Mouse (Mus musculus): ENCODE data around the gene Ntpcr.
A peak's percentile ranks its signal among the peaks of the same experiment; 100 is the strongest.

Ntpcr gene

GRCm38 (mm10) chr8:125725037-125725820 is 4.5 kb upstream of the Ntpcr start:
- DNase-seq (ENCODE audit: low read depth, low spot score), result no peak

GRCm38 (mm10) chr8:125726143-125726542 is 3.6 kb upstream of the Ntpcr start:
- no peak for DNase-seq (ENCODE audit: low read depth, low spot score)

GRCm38 (mm10) chr8:125726986-125727385 is 2.8 kb upstream of the Ntpcr start:
- DNase-seq (ENCODE audit: low read depth, low spot score), result no peak

GRCm38 (mm10) chr8:125727797-125728196 is 2.0 kb upstream of the Ntpcr start:
- DNase-seq (ENCODE audit: low read depth, low spot score), result no peak

GRCm38 (mm10) chr8:125733964-125734956 is 4.5 kb downstream of the Ntpcr start:
- peak; percentile 84 for DNase-seq (ENCODE audit: low read depth, low spot score)

GRCm38 (mm10) chr8:125738956-125739355 is 9.2 kb downstream of the Ntpcr start:
- no peak for DNase-seq (ENCODE audit: low read depth, low spot score)

GRCm38 (mm10) chr8:125740655-125741054 is 10.9 kb downstream of the Ntpcr start:
- no peak for DNase-seq (ENCODE audit: low read depth, low spot score)

- DNase-seq (ENCODE audit: low read depth, low spot score), result no peak
Observed at GRCm38 (mm10) chr8:125741377-125741776, 11.6 kb downstream of the Ntpcr start.

- DNase-seq (ENCODE audit: low read depth, low spot score), result no peak
Observed at GRCm38 (mm10) chr8:125741855-125742254, 12.1 kb downstream of the Ntpcr start.

GRCm38 (mm10) chr8:125742406-125742805 is 12.6 kb downstream of the Ntpcr start:
- DNase-seq (ENCODE audit: low read depth, low spot score), result no peak

- DNase-seq (ENCODE audit: low read depth, low spot score), result no peak
Observed at GRCm38 (mm10) chr8:125744914-125745576, 15.3 kb downstream of the Ntpcr start.

GRCm38 (mm10) chr8:125747390-125747789 is 17.6 kb downstream of the Ntpcr start:
- no peak for DNase-seq (ENCODE audit: low read depth, low spot score)

- no peak for DNase-seq (ENCODE audit: low read depth, low spot score)
Observed at GRCm38 (mm10) chr8:125750846-125751245, 21.1 kb downstream of the Ntpcr start.

GRCm38 (mm10) chr8:125755896-125756295 is 26.1 kb downstream of the Ntpcr start:
- DNase-seq (ENCODE audit: low read depth, low spot score), result no peak

GRCm38 (mm10) chr8:125756391-125757105 is 26.8 kb downstream of the Ntpcr start:
- DNase-seq (ENCODE audit: low read depth, low spot score), result no peak

GRCm38 (mm10) chr8:125757106-125757496 is 27.3 kb downstream of the Ntpcr start:
- no peak for DNase-seq (ENCODE audit: low read depth, low spot score)

GRCm38 (mm10) chr8:125759022-125759421 is 29.3 kb downstream of the Ntpcr start:
- no peak for DNase-seq (ENCODE audit: low read depth, low spot score)

- no peak for DNase-seq (ENCODE audit: low read depth, low spot score)
Observed at GRCm38 (mm10) chr8:125763066-125763786, 33.5 kb downstream of the Ntpcr start.

GRCm38 (mm10) chr8:125768079-125768478 is 38.3 kb downstream of the Ntpcr start:
- no peak for DNase-seq (ENCODE audit: low read depth, low spot score)

GRCm38 (mm10) chr8:125772300-125772699 is 42.5 kb downstream of the Ntpcr start:
- no peak for DNase-seq (ENCODE audit: low read depth, low spot score)

All from embryo, embryonic 11.5 days (tissue).